Mouse (Mus musculus): ENCODE results near the gene Camk2g. TPM values are rescaled to one million over a fixed set of nuclear protein-coding genes. Genes with fewer than 3 reads are reported as not detected.

The Camk2g gene
- total RNA-seq, 2 experiments from 2014 or later = 120 to 134 TPM

GRCm38 (mm10) chr14:20809349-20809748 lies 15.5 kb upstream of the Camk2g start:
- no peak for DNase-seq

- DNase-seq = peak; percentile 56
Observed at GRCm38 (mm10) chr14:20806116-20806840, 12.4 kb upstream of the Camk2g start.

DNA sequence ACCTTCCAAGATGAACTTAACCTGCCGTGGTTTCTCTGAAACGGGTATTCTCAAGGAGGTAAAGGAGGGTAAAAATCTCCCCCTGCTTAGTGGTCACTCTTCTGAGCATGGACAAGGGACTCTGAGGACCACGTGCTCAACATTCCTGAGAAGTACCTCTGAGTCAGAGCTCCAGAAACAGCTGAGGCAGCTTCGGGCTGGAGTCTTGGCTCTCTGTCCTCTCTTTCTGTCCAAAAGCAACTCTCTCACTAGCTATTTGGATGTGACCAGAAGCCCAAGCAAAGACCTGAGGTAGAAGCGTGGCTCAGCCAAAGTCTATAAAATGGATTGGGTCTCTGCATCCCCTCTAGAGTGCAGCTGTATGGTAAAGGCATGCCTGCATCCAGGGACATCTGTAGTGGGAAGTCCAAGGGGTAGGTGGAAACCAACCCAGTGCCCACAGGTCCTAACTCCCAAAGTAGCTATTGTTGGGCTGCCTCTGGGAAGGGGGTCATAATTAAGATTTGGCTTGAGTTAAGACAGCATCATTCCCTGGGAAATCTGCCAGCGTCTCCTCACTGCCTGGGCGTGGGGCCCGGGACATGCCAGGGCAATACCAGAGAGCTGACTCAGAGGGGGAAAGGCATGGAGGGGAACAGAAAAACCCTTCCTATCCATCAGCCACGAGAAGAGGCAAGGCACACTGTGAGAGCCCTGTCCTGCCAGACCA lies 11.2 kb upstream of the Camk2g start:
- DNase-seq = peak; percentile 90

DNA sequence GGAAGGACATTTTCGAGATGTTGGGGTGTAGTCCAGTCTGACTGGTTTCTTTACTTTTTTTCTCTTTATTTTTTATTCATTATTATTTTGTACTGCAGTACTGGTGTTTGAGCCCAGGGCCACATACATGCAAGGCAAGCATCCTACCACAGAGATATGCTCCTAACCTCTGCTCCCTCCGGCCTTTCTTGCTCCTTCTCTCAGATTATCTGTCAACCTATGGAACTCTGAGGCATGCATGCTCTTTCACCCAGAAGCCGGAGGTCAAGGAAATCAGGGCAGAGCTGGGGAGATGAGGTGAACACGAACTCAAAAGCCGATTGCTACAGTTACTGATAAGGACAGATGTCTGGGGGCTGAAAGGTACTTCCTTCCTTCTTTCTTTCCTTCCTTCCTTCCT lies 10.6 kb upstream of the Camk2g start:
- DNase-seq = no peak

DNA sequence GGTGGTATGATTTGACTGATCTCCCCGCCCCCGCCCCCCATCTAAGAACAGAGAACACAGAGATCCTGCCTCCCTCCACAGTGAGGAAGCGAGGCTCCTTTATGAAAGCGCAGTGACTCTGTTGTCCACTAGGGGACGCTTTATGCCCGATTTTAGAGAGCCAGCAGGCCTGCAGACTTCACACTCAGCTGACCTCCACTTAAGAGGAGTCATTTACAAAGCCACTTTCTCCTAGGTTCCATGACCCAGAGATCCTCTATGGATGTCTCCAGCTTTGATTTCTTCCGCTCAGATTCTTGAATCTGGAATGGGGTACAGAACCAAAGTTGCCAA lies 9.7 kb upstream of the Camk2g start:
- DNase-seq = peak; percentile 76

GRCm38 (mm10) chr14:20802926-20803605 lies 9.2 kb upstream of the Camk2g start:
- no peak for DNase-seq

DNA sequence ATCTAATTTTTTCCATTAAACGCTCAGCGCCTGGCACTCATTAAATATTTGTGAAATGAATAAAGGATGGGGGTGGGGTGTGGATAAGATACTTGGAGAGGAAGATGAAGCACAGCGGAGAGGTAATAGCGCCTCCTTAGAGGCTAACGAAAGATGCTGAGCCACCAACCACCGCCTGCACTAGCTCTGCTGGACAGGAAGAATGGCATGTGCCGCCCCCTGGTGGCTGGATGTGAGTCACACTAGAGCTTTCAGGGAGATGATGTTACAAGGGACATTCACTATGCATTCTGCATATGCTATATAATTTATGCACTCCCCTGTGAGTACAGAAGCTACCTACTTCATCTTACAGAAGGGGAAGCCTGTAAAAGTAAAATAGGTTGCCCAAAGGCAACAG lies 4.9 kb upstream of the Camk2g start:
- DNase-seq = peak; percentile 96

- DNase-seq = no peak
Observed at GRCm38 (mm10) chr14:20798300-20798699, 4.4 kb upstream of the Camk2g start.

GRCm38 (mm10) chr14:20796643-20797042 lies 2.8 kb upstream of the Camk2g start:
- no peak for DNase-seq

GRCm38 (mm10) chr14:20796170-20796569 lies 2.3 kb upstream of the Camk2g start:
- DNase-seq = no peak

- DNase-seq = no peak
Observed at GRCm38 (mm10) chr14:20795423-20796152, 1.7 kb upstream of the Camk2g start.

- DNase-seq = no peak
Observed at GRCm38 (mm10) chr14:20794589-20794988, 701 bp upstream of the Camk2g start.

DNA sequence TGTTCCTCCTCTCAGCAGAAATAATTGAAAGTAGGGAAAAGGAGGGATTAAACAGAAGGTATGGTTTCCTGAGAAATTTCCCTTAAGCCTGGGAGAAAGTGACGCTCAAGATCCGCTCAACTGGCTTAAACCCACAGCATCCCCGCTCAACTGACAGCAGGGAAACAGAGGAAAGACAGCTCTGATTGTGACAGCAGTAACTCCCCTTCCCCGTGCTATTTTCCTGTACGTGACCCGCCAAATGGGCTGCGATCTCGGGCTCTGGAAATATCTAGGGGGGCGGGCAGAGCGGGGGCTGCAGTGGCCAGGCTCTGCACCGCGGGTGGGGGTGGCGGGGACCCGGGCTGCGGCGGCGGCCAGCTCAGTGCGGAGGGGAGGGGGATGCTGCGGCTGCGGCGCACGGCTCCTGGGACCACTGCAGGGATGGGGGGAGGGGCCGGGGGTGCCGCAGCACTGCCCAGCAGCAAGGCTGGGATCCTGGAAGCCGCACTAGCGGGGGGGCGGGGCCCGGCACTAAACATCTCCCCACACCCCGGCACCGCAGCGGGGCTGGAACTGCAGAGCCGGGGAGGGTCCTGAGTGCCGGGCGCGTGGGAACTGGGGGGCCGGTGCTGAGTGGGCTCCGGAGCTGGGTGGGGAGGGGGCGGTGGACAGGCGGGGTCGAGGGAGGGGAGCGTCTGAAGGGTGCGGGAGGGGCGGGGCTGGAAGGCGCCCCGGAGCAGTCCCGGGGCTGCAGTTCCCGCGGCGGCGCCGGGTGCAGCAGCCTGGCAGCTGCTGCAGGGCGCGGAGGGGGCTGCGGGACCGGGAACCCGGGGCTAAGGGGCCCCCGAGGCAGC lies 748 bp downstream of the Camk2g start:
- DNase-seq = peak; percentile 50

DNA sequence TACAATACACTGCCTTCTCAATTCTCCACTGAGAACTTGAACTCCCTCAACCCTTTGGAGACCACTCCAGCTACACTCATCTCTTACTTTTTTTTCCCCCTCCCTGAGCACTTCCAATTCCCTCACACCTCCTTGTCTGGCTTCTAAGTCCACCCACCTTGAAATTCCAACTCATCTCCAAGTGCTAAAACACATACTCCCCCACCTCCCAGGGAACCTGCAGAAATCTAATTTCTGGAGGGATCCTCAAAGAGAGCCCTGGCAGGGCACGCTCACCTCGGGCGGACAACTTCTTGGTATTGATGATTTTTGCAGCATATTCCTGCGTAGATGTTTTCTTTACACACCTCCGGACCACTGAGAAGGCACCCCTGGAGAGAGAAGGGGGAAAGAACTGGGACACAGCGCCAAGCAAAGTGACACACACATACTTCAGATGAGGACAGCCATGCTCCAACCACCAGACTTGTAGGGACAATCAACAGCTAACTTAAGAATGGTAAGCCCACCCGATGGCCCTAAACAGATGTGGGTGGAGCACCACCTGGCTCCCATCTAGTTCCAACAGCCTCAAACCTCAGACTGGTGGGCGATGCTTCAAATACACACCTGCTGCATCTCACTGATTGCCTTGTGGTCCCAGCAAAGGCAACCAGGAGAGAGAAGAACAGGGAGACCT lies 1.5 kb downstream of the Camk2g start:
- DNase-seq = no peak

GRCm38 (mm10) chr14:20791511-20792242 lies 2.2 kb downstream of the Camk2g start:
- DNase-seq = no peak

- no peak for DNase-seq
Observed at GRCm38 (mm10) chr14:20790996-20791395, 2.9 kb downstream of the Camk2g start.

- no peak for DNase-seq
Observed at GRCm38 (mm10) chr14:20790445-20790844, 3.4 kb downstream of the Camk2g start.

DNA sequence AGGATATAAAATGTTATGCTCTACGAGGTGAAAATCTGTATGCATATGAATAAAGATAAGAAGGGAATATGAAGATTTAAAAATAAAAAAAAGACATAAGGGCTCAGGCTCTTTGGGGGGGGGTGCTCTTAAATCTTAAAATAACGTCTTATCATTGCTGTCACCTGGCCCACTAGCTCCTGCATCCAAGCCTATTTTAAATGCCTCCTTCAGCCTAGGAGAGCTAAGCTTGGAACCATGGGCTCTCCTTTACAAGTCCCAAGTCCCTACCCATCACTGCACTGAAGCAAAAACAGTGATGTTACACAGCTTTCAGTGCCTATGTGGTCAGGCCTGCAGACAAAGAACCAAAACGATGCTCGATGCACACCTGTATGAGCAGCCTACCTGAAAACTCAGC lies 4.3 kb downstream of the Camk2g start:
- no peak for DNase-seq

DNA sequence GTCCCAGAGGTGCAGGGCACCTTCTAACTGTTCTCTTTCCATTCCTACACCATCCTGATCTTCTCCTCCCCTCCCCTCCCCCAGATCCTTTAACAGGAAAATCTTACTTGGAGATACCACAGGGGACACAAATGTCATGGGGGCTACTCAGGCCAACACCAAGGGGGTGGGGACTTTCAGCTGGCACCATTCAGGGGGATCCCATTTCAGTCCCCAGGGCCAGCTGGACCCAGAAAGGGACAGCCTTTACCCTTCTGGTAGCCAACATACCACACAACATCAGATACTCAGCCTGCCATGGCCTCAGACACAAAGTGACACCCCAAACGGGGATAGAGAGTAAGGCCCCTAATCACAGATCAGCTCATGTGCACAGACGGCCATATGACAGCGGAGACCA lies 5.7 kb downstream of the Camk2g start:
- no peak for DNase-seq

DNA sequence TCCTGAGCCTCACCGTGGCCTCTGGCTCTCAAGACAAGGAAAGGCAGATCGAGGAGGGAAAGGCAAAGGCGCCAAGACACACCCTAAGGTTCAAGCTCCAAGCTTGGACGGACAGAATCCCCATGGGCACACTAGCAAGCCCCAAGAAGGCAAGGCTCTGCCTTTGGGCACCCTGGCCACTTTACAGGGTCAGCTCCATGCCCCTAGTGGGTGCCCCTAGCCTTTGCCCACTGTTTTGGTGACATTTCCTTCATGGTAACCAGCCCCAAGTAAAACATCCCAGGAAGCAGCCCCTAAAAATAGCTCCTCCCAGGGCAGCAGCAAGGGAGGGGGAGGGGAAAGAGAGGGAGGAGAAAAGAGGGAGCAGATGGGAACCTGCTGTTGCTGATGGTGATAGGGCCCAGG lies 7.3 kb downstream of the Camk2g start:
- DNase-seq = no peak

- DNase-seq = no peak
Observed at GRCm38 (mm10) chr14:20786020-20786419, 7.9 kb downstream of the Camk2g start.
